Mouse (Mus musculus): ENCODE data around the gene Eif3k. TPM values are rescaled to one million over a fixed set of nuclear protein-coding genes. Genes with fewer than 3 reads are reported as not detected.
A peak's percentile ranks its signal among the peaks of the same experiment; 100 is the strongest.

The Eif3k gene
- polyA plus RNA-seq, 1 experiment from 2014 or later = 401 TPM

DNA sequence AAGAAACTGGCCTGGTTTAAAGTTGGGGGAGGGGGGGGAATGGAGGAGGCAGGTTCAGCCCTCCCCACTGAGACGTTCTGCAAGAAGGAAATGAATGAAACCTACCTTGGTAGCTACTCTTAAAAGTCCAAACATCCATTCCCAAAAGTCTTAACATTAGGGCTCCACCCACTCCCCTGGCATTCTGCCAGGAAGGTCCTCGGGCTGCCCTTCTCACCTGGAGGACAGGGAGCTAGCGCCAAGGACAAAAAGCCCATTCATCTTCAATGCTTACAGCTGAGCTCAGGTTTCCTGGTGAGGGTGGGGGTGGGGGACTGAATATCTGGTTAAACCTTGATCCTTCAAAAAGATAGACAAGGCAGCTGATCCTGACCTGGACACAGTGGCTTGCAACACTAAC is 52.3 kb downstream of the Eif3k start:
- WGBS = 18% methylated on average over 3 of the region's 3 CpGs
- no peak for ATAC-seq (replicated peaks; ENCODE audit: low FRiP score)
- H3K36me3 ChIP-seq = peaks cover 6% of the 10 kb centered on the region

DNA sequence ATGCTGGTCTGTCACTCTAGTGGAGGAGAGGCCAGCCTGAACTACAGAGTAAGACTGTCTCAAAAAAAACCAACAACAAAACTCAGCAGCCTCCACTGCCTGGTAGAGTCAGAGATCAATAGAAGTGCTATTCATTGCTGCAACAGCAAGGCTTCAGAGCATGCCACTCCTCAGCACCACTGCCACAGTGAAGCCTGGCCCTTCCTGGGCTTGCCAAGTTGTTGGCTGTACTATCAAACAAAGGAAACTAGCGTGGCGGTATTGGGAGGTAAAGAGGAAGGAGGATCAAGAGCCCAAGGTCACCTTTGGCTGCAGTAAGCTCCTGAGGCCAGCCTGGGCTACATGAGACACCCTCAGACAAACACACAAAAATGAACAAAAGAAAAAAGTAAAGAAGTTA is 55.5 kb downstream of the Eif3k start:
- Histone ChIP-seq H3K9me3 (replicated peaks) (no peaks in the 10 kb centered on the region), H3K36me3 (peaks cover 8% of the 10 kb centered on the region), H3K4me2 (no peak overlapping the region), H3K27ac (peak overlapping the region; percentile 87), H3K27me3 (no peaks in the 10 kb centered on the region), H3K4me3 (replicated peaks) (no peak overlapping the region), H3K9ac (no peak overlapping the region), H3K4me1 (peaks cover 89% of the 10 kb centered on the region)
- WGBS = 68% methylated on average over 2 of the region's 2 CpGs
- ATAC-seq (replicated peaks; ENCODE audit: low FRiP score) = no peak

More for the DNA sequence above, 52.3 kb downstream of the Eif3k start:
- Histone ChIP-seq H3K27ac (peak overlapping the region; percentile 93), H3K27me3 (no peaks in the 10 kb centered on the region), H3K4me2 (no peak overlapping the region), H3K9ac (no peak overlapping the region), H3K9me3 (replicated peaks) (no peaks in the 10 kb centered on the region), H3K4me1 (peaks cover 78% of the 10 kb centered on the region), H3K4me3 (replicated peaks) (no peak overlapping the region)

DNA sequence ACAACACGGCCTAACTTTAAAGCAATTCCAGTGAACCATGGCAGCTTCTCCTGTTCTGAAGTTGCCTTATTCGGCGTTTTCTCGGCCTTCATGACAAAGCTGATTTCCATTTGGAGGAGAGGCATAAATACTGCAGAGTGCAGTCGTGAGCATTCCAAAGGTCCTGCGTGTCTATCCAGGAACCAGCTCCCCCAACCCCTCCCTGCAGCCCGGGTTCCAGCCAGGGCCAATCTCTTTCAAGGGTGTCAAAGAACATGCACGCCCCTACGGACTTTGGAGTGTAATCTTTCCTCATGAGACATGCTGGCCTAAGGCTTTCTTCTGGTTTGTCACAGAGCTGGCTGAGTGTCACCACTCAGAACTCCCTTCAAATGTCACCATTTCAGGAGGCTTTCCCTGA is 56.3 kb downstream of the Eif3k start:
- Histone ChIP-seq H3K4me3 (replicated peaks) (no peak overlapping the region), H3K9me3 (replicated peaks) (no peaks in the 10 kb centered on the region), H3K4me2 (0 out of 2 replicates have a peak overlapping the region, but pooled peaks have one; percentile 5), H3K9ac (peak overlapping the region; percentile 31; the same call in 1 of the 2 replicates), H3K27me3 (no peaks in the 10 kb centered on the region), H3K4me1 (peaks cover 87% of the 10 kb centered on the region), H3K27ac (peak overlapping the region; percentile 87), H3K36me3 (peaks cover 13% of the 10 kb centered on the region)
- peak; percentile 77 for ATAC-seq (replicated peaks; ENCODE audit: low FRiP score)
- WGBS = 8% methylated on average over 9 of the region's 9 CpGs

DNA sequence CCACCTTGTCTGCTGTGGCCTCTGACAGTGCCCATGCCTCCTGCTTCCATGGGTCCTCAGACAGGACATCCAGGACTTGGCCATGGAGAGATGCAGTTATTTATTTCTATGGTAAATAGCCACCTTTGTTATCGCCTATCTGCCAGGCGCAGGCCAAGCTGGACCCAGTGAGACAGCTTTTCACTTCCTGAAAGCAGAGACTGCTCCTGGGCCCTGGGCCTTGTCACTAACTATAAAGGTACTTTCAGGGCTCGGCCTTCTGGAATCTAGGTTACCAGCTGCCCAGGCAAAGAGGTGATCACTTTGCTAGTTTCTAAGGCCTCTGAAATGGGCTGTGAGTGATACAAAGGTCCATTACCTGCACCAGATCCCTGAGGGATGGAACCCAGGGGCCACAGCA is 56.9 kb downstream of the Eif3k start:
- peak overlapping the region; percentile 87 for H3K27ac ChIP-seq
- no peaks in the 10 kb centered on the region for H3K27me3 ChIP-seq
- WGBS = 70% methylated on average over 3 of the region's 3 CpGs
- ATAC-seq (replicated peaks; ENCODE audit: low FRiP score) = no peak
- peaks cover 87% of the 10 kb centered on the region for H3K4me1 ChIP-seq
- H3K36me3 ChIP-seq = peaks cover 13% of the 10 kb centered on the region
- 0 out of 2 replicates have a peak overlapping the region, but pooled peaks have one; percentile 5 for H3K4me2 ChIP-seq
- H3K4me3 ChIP-seq (replicated peaks) = no peak overlapping the region
- H3K9me3 ChIP-seq (replicated peaks) = no peaks in the 10 kb centered on the region
- H3K9ac ChIP-seq = peak overlapping the region; percentile 31

DNA sequence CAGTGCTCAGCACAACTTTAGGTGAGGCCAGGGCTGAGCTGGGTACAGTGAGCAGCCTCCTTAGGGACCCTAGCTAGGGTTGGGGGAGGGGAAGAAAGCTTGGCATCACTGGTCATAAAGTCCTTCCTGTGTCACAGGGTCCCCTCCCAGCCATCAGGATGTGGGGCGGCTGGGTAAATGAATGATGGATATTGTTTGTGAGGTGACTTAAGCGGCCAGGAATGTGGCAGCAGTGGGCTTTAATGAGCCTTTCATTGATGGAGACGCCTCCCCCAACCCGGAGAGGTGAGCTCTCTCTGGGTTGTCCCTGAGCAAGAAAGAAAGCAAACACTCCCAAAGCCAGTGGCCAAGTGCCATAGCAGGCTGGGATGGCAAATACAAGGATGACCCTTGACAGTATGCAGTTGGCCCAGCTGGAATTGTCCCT is 57.8 kb downstream of the Eif3k start:
- Histone ChIP-seq H3K9me3 (replicated peaks) (no peaks in the 10 kb centered on the region), H3K9ac (no peak overlapping the region), H3K4me3 (replicated peaks) (no peak overlapping the region), H3K4me1 (peaks cover 87% of the 10 kb centered on the region), H3K4me2 (peak overlapping the region; percentile 29), H3K27ac (peak overlapping the region; percentile 87), H3K27me3 (no peaks in the 10 kb centered on the region), H3K36me3 (peaks cover 15% of the 10 kb centered on the region)
- ATAC-seq (replicated peaks; ENCODE audit: low FRiP score) = peak; percentile 73
- 1% methylated on average over 4 of the region's 4 CpGs for WGBS

DNA sequence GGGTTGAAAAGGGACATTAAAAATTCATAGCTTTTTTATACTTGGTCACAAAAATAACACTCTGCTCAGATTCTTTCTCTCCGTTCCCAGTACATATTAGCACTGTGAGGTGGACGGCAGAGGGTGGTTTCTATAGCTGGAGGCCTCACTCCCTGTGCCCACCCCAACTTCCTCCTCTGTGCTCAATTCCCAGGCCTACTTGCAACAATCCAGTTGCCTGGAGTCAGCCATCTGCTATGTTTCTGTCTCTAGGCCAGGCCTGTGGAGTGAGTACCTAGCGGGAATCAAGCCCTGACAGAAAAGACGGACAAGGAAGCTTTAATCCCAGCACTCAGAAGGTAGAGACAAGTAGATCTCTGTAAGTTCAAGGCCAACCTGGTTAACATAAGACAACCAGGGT is 59.1 kb downstream of the Eif3k start:
- Histone ChIP-seq H3K27ac (peak overlapping the region; percentile 87), H3K4me2 (no peak overlapping the region), H3K27me3 (no peaks in the 10 kb centered on the region), H3K4me3 (replicated peaks) (no peak overlapping the region), H3K36me3 (peaks cover 28% of the 10 kb centered on the region), H3K9me3 (replicated peaks) (no peaks in the 10 kb centered on the region), H3K4me1 (peaks cover 93% of the 10 kb centered on the region), H3K9ac (no peak overlapping the region)
- no peak for ATAC-seq (replicated peaks; ENCODE audit: low FRiP score)
- 73% methylated on average over 4 of the region's 4 CpGs for WGBS

DNA sequence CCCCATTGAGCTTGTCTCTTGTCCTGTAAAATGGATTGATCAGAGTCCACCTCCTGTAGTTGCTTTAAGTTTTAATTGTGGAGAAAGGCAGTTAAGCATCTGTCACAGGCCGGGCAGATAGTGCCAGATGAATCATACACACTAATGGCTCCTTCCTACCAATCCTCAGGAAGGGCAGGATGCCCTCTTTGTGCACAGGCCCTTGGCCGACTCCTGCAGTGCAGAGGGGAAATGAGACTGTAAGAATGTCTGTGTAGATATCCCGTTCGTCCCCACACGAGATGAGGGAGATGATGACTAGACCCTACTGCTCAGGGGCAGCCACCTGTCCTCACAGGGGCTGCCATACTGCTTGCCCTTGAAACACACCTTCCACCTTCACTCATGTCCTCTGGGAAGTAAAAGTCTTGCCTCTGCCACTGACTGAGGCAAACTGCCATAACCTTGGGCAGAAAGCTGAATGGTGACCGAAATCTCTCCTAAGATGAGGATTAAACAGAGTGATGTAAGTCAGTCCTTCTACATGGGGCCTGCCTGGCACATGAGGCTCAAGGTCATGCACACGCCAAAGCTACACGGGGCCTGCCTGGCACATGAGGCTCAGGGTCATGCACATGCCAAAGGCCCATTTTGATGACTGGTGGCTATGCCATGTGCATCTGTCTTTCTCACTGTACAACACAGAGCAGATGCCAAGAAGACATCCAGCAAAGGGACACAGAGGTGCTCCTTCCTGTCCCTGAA is 59.8 kb downstream of the Eif3k start:
- no peak for ATAC-seq (replicated peaks; ENCODE audit: low FRiP score)
- H3K27ac ChIP-seq = peak overlapping the region; percentile 87; the same call in 1 of the 2 replicates
- no peaks in the 10 kb centered on the region for H3K27me3 ChIP-seq
- H3K4me2 ChIP-seq = no peak overlapping the region
- peaks cover 97% of the 10 kb centered on the region for H3K4me1 ChIP-seq
- peaks cover 35% of the 10 kb centered on the region for H3K36me3 ChIP-seq
- H3K9me3 ChIP-seq (replicated peaks) = no peaks in the 10 kb centered on the region
- no peak overlapping the region for H3K4me3 ChIP-seq (replicated peaks)
- 81% methylated on average over 8 of the region's 8 CpGs for WGBS
- no peak overlapping the region for H3K9ac ChIP-seq

Other genes starting within 250 kb of the Eif3k start
- 144 and 152 TPM in 2 replicates for gene Mrps12, start 240.0 kb downstream of the Eif3k start, polyA plus RNA-seq (2015; fragmentation: Nextera tagmentation; extraction: Ambion mirVana)
- 30.0 and 30.8 TPM in 2 replicates for gene Sars2, start 239.9 kb downstream of the Eif3k start, polyA plus RNA-seq (2015; fragmentation: Nextera tagmentation; extraction: Ambion mirVana)
- gene Ccer2, start 225.7 kb downstream of the Eif3k start, polyA plus RNA-seq (2015; fragmentation: Nextera tagmentation; extraction: Ambion mirVana) = not detected in 2 replicates
- gene Sirt2, start 215.1 kb downstream of the Eif3k start, polyA plus RNA-seq (2015; fragmentation: Nextera tagmentation; extraction: Ambion mirVana) = 57.2 and 67.6 TPM in 2 replicates
- 41.6 and 45.2 TPM in 2 replicates for gene Nfkbib, start 214.4 kb downstream of the Eif3k start, polyA plus RNA-seq (2015; fragmentation: Nextera tagmentation; extraction: Ambion mirVana)
- gene Rinl, start 192.9 kb downstream of the Eif3k start, polyA plus RNA-seq (2015; fragmentation: Nextera tagmentation; extraction: Ambion mirVana) = 6.2 and 7.4 TPM in 2 replicates
- 264 and 265 TPM in 2 replicates for gene Hnrnpl, start 173.3 kb downstream of the Eif3k start, polyA plus RNA-seq (2015; fragmentation: Nextera tagmentation; extraction: Ambion mirVana)
- gene Ech1, start 156.6 kb downstream of the Eif3k start, polyA plus RNA-seq (2015; fragmentation: Nextera tagmentation; extraction: Ambion mirVana) = 154 and 164 TPM in 2 replicates
- 12.0 and 32.1 TPM in 2 replicates for gene Lgals4, start 148.0 kb downstream of the Eif3k start, polyA plus RNA-seq (2015; fragmentation: Nextera tagmentation; extraction: Ambion mirVana)
- gene Lgals7, start 118.0 kb downstream of the Eif3k start, polyA plus RNA-seq (2015; fragmentation: Nextera tagmentation; extraction: Ambion mirVana) = 1.9 and 3.1 TPM in 2 replicates
- gene Capn12, start 100.4 kb downstream of the Eif3k start, polyA plus RNA-seq (2015; fragmentation: Nextera tagmentation; extraction: Ambion mirVana) = 0.36 and 0.64 TPM in 2 replicates
- gene Actn4, start 19.5 kb downstream of the Eif3k start, polyA plus RNA-seq (2015; fragmentation: Nextera tagmentation; extraction: Ambion mirVana) = 288 and 312 TPM in 2 replicates
- 9.0 and 9.6 TPM in 2 replicates for gene Map4k1, start 186 bp upstream of the Eif3k start, polyA plus RNA-seq (2015; fragmentation: Nextera tagmentation; extraction: Ambion mirVana)
- 1.6 and 1.8 TPM in 2 replicates for gene Ryr1, start 143.3 kb upstream of the Eif3k start, polyA plus RNA-seq (2015; fragmentation: Nextera tagmentation; extraction: Ambion mirVana)
- gene Rasgrp4, start 153.0 kb upstream of the Eif3k start, polyA plus RNA-seq (2015; fragmentation: Nextera tagmentation; extraction: Ambion mirVana) = 0.48 and 1.2 TPM in 2 replicates
- 19.4 and 21.4 TPM in 2 replicates for gene Fam98c, start 174.4 kb upstream of the Eif3k start, polyA plus RNA-seq (2015; fragmentation: Nextera tagmentation; extraction: Ambion mirVana)
- 0.72 and 1.00 TPM in 2 replicates for gene Ggn, start 188.3 kb upstream of the Eif3k start, polyA plus RNA-seq (2015; fragmentation: Nextera tagmentation; extraction: Ambion mirVana)
- gene Spred3, start 188.5 kb upstream of the Eif3k start, polyA plus RNA-seq (2015; fragmentation: Nextera tagmentation; extraction: Ambion mirVana) = 3.4 and 4.0 TPM in 2 replicates
- gene Psmd8, start 198.8 kb upstream of the Eif3k start, polyA plus RNA-seq (2015; fragmentation: Nextera tagmentation; extraction: Ambion mirVana) = 263 and 266 TPM in 2 replicates
- 0.96 and 1.1 TPM in 2 replicates for gene Catsperg1, start 232.2 kb upstream of the Eif3k start, polyA plus RNA-seq (2015; fragmentation: Nextera tagmentation; extraction: Ambion mirVana)

Measured in kidney, embryonic 15.5 days (tissue).